Mouse (Mus musculus): ENCODE measurements around the gene Actl10. TPM values are rescaled to one million over a fixed set of nuclear protein-coding genes. Genes with fewer than 3 reads are reported as not detected.

Actl10 gene
- polyA plus RNA-seq, 1 experiment from 2014 or later = 0.68 TPM

GRCm38 (mm10) chr2:154569836-154570286 lies 18.3 kb downstream of the Actl10 start, which contains the start of gene E2f1:
TSS of gene E2f1 (minus strand) at chr2:154569892.
- 1% methylated on average over 41 of the region's 44 CpGs for WGBS

GRCm38 (mm10) chr2:154570666-154571065 lies 19.1 kb downstream of the Actl10 start:
- Histone ChIP-seq H3K27ac (no peak overlapping the region), H3K4me3 (no peak overlapping the region), H3K9ac (peak overlapping the region; percentile 62; the same call in 1 of the 2 replicates), H3K4me1 (peaks cover 45% of the 10 kb centered on the region), H3K27me3 (no peaks in the 10 kb centered on the region), H3K9me3 (replicated peaks) (no peaks in the 10 kb centered on the region), H3K4me2 (peak overlapping the region; percentile 80), H3K36me3 (ENCODE audit: poor library complexity, severe bottlenecking) (no peaks in the 10 kb centered on the region)
- WGBS = 67% methylated on average over 4 of the region's 4 CpGs
- no peak for ATAC-seq

More at GRCm38 (mm10) chr2:154569836-154570286, 18.3 kb downstream of the Actl10 start, which contains the start of gene E2f1:
- no peaks in the 10 kb centered on the region for H3K9me3 ChIP-seq (replicated peaks)
- H3K4me3 ChIP-seq = peak within 1 kb of the TSS; percentile 83
- H3K27ac ChIP-seq = peak within 1 kb of the TSS; percentile 90
- no peaks in the 10 kb centered on the region for H3K27me3 ChIP-seq
- H3K4me1 ChIP-seq = peaks cover 53% of the 10 kb centered on the region
- H3K36me3 ChIP-seq (ENCODE audit: poor library complexity, severe bottlenecking) = no peaks in the 10 kb centered on the region
- ATAC-seq = peak; percentile 98
- peak within 1 kb of the TSS; percentile 79 for H3K9ac ChIP-seq
- H3K4me2 ChIP-seq = peak within 1 kb of the TSS; percentile 80

- Histone ChIP-seq H3K27ac (no peak overlapping the region), H3K4me1 (peaks cover 39% of the 10 kb centered on the region), H3K36me3 (ENCODE audit: poor library complexity, severe bottlenecking) (no peaks in the 10 kb centered on the region), H3K27me3 (no peaks in the 10 kb centered on the region), H3K9me3 (replicated peaks) (no peaks in the 10 kb centered on the region), H3K4me2 (no peak overlapping the region), H3K9ac (no peak overlapping the region), H3K4me3 (no peak overlapping the region)
- 82% methylated on average over 4 of the region's 4 CpGs for WGBS
- ATAC-seq = no peak
Measured at GRCm38 (mm10) chr2:154571266-154571665, 19.7 kb downstream of the Actl10 start.

- ATAC-seq = no peak
- H3K9ac ChIP-seq = no peak overlapping the region
- H3K4me1 ChIP-seq = peaks cover 38% of the 10 kb centered on the region
- H3K9me3 ChIP-seq (replicated peaks) = no peaks in the 10 kb centered on the region
- H3K27me3 ChIP-seq = no peaks in the 10 kb centered on the region
- no peak overlapping the region for H3K4me2 ChIP-seq
- H3K36me3 ChIP-seq (ENCODE audit: poor library complexity, severe bottlenecking) = no peaks in the 10 kb centered on the region
- H3K27ac ChIP-seq = no peak overlapping the region
- 89% methylated on average over 8 of the region's 8 CpGs for WGBS
- H3K4me3 ChIP-seq = no peak overlapping the region
Measured at GRCm38 (mm10) chr2:154571976-154572375, 20.4 kb downstream of the Actl10 start.

GRCm38 (mm10) chr2:154572996-154573395 lies 21.4 kb downstream of the Actl10 start:
- H3K9me3 ChIP-seq (replicated peaks) = no peaks in the 10 kb centered on the region
- no peaks in the 10 kb centered on the region for H3K36me3 ChIP-seq (ENCODE audit: poor library complexity, severe bottlenecking)
- peaks cover 38% of the 10 kb centered on the region for H3K4me1 ChIP-seq
- no peak for ATAC-seq
- no peak overlapping the region for H3K4me3 ChIP-seq
- 78% methylated on average over 3 of the region's 3 CpGs for WGBS
- no peak overlapping the region for H3K9ac ChIP-seq
- H3K27ac ChIP-seq = no peak overlapping the region
- no peak overlapping the region for H3K4me2 ChIP-seq
- H3K27me3 ChIP-seq = no peaks in the 10 kb centered on the region

GRCm38 (mm10) chr2:154574271-154574670 lies 22.7 kb downstream of the Actl10 start:
- H3K36me3 ChIP-seq (ENCODE audit: poor library complexity, severe bottlenecking) = no peaks in the 10 kb centered on the region
- no peak overlapping the region for H3K4me2 ChIP-seq
- no peak overlapping the region for H3K4me3 ChIP-seq
- H3K9ac ChIP-seq = no peak overlapping the region
- no peak overlapping the region for H3K27ac ChIP-seq
- no peaks in the 10 kb centered on the region for H3K27me3 ChIP-seq
- ATAC-seq = no peak
- peaks cover 26% of the 10 kb centered on the region for H3K4me1 ChIP-seq
- 47% methylated on average over 7 of the region's 7 CpGs for WGBS
- H3K9me3 ChIP-seq (replicated peaks) = no peaks in the 10 kb centered on the region

- Histone ChIP-seq H3K4me2 (no peak overlapping the region), H3K9me3 (replicated peaks) (no peaks in the 10 kb centered on the region), H3K27me3 (no peaks in the 10 kb centered on the region), H3K27ac (peak overlapping the region; percentile 73), H3K4me3 (no peak overlapping the region), H3K9ac (peak overlapping the region; percentile 13; the same call in 1 of the 2 replicates), H3K36me3 (ENCODE audit: poor library complexity, severe bottlenecking) (no peaks in the 10 kb centered on the region), H3K4me1 (peaks cover 19% of the 10 kb centered on the region)
- peak; percentile 38; the same call in 1 of the 2 replicates for ATAC-seq
- 26% methylated on average over 12 of the region's 12 CpGs for WGBS
Measured at GRCm38 (mm10) chr2:154576876-154577743, 25.5 kb downstream of the Actl10 start.

- H3K4me2 ChIP-seq = no peak overlapping the region
- no peaks in the 10 kb centered on the region for H3K27me3 ChIP-seq
- H3K36me3 ChIP-seq (ENCODE audit: poor library complexity, severe bottlenecking) = no peaks in the 10 kb centered on the region
- peak overlapping the region; percentile 73 for H3K27ac ChIP-seq
- no peaks in the 10 kb centered on the region for H3K9me3 ChIP-seq (replicated peaks)
- H3K9ac ChIP-seq = no peak overlapping the region
- no peak overlapping the region for H3K4me3 ChIP-seq
- ATAC-seq = no peak
- peaks cover 19% of the 10 kb centered on the region for H3K4me1 ChIP-seq
- WGBS = 71% methylated on average over 6 of the region's 6 CpGs
Measured at GRCm38 (mm10) chr2:154577744-154578067, 26.1 kb downstream of the Actl10 start.

- H3K4me3 ChIP-seq = no peak overlapping the region
- no peak overlapping the region for H3K9ac ChIP-seq
- H3K9me3 ChIP-seq (replicated peaks) = no peaks in the 10 kb centered on the region
- peaks cover 38% of the 10 kb centered on the region for H3K4me1 ChIP-seq
- no peaks in the 10 kb centered on the region for H3K27me3 ChIP-seq
- H3K4me2 ChIP-seq = no peak overlapping the region
- no peak overlapping the region for H3K27ac ChIP-seq
- H3K36me3 ChIP-seq (ENCODE audit: poor library complexity, severe bottlenecking) = no peaks in the 10 kb centered on the region
- WGBS = 78% methylated on average over 8 of the region's 8 CpGs
- no peak for ATAC-seq
Measured at GRCm38 (mm10) chr2:154580586-154580985, 29.0 kb downstream of the Actl10 start.

GRCm38 (mm10) chr2:154581421-154581820 lies 29.8 kb downstream of the Actl10 start:
- no peaks in the 10 kb centered on the region for H3K9me3 ChIP-seq (replicated peaks)
- no peak overlapping the region for H3K9ac ChIP-seq
- no peak overlapping the region for H3K4me2 ChIP-seq
- WGBS = 91% methylated on average over 1 of the region's 1 CpGs
- no peaks in the 10 kb centered on the region for H3K27me3 ChIP-seq
- no peaks in the 10 kb centered on the region for H3K36me3 ChIP-seq (ENCODE audit: poor library complexity, severe bottlenecking)
- no peak overlapping the region for H3K27ac ChIP-seq
- peaks cover 42% of the 10 kb centered on the region for H3K4me1 ChIP-seq
- H3K4me3 ChIP-seq = no peak overlapping the region
- ATAC-seq = no peak

GRCm38 (mm10) chr2:154583906-154584872 lies 32.6 kb downstream of the Actl10 start:
- H3K4me2 ChIP-seq = peak overlapping the region; percentile 14
- ATAC-seq = peak; percentile 96

More at GRCm38 (mm10) chr2:154583906-154584872, 32.6 kb downstream of the Actl10 start:
- Histone ChIP-seq H3K9me3 (replicated peaks) (no peaks in the 10 kb centered on the region), H3K27ac (peak overlapping the region; percentile 84), H3K4me3 (no peak overlapping the region), H3K36me3 (ENCODE audit: poor library complexity, severe bottlenecking) (no peaks in the 10 kb centered on the region), H3K27me3 (no peaks in the 10 kb centered on the region), H3K4me1 (peaks cover 27% of the 10 kb centered on the region), H3K9ac (no peak overlapping the region)
- WGBS = 58% methylated on average over 15 of the region's 15 CpGs
